Mouse (Mus musculus): ENCODE measurements around the gene Clk3.

- TF ChIP-seq CTCF (conservative IDR thresholded peaks at IDR 0.05; ENCODE audit: low read length): no peak
- no peak for TF ChIP-seq POU5F1 (IDR thresholded peaks at IDR 0.05; ENCODE audit: borderline replicate concordance, low read length)
- no peak for TF ChIP-seq NANOG (IDR thresholded peaks at IDR 0.05; ENCODE audit: borderline replicate concordance, low read length)
These were observed 691 bp downstream of the Clk3 start for GRCm38 (mm10) chr9:57764974-57765363.

Data from E14TG2a.4 (cell line).